In genomic region chr19:6855225-6856031, GRCm38 (mm10) we compare ENCODE assay signal across 9 mouse cellular contexts. TPM values are rescaled to one million over a fixed set of nuclear protein-coding genes. Genes with fewer than 3 reads are reported as not detected.
DNase-seq lines count a peak whose midpoint lies in the region; ATAC-seq and TF ChIP-seq lines count a peak whose summit lies in the region.
"Had no signal": no experiment of that assay in that cellular context is flagged by ENCODE, and none has a peak within 500 bp of the region (broad histone marks: within the 10 kb centered on the region; RNA-seq: fewer than 3 reads in every experiment).

No protein-coding gene starts in this region.

- no peak for TF ChIP-seq RAD21 in CH12.LX (IDR thresholded peaks at IDR 0.05; ENCODE audit: low read depth, low read length)

- H3K79me2 ChIP-seq in CH12.LX (replicated peaks; ENCODE audit: control insufficient read depth, extremely low read depth, insufficient read depth, poor library complexity, severe bottlenecking), result peaks cover 23% of the 10 kb centered on the region

- no peaks in the 10 kb centered on the region for H3K27me3 ChIP-seq in CH12.LX (replicated peaks)
- peaks cover 28% of the 10 kb centered on the region for H3K27me3 ChIP-seq in forebrain, embryonic 13.5 days
- no peaks in the 10 kb centered on the region; the same call in 1 of the 2 replicates for H3K27me3 ChIP-seq in hindbrain, embryonic 16.5 days (replicated peaks; ENCODE audit: control insufficient read depth, insufficient read depth, low read length)
- H3K27me3 ChIP-seq in lung, embryonic 15.5 days, result peaks cover 28% of the 10 kb centered on the region; the same call in 1 of the 2 replicates
- no peaks in the 10 kb centered on the region for H3K27me3 ChIP-seq in stomach, embryonic 16.5 days (ENCODE audit: control insufficient read depth, insufficient read depth, low read length)
- H3K27me3 ChIP-seq: megakaryocyte, embryonic 14.5 days had no signal

- WGBS in forebrain, embryonic 13.5 days, result 7% methylated on average over 38 of the region's 38 CpGs
- 6% methylated on average over 37 of the region's 38 CpGs for WGBS in hindbrain, embryonic 16.5 days
- WGBS in lung, embryonic 15.5 days, result 9% methylated on average over 38 of the region's 38 CpGs
- 10% methylated on average over 38 of the region's 38 CpGs for WGBS in stomach, embryonic 16.5 days

- no peak for TF ChIP-seq CTCF in CH12.LX (conservative IDR thresholded peaks at IDR 0.05 in 1 of 2, IDR thresholded peaks at IDR 0.05 in 1 of 2; ENCODE audit: low read depth in 2 of 2, low read length in 2 of 2)
- TF ChIP-seq CTCF in brain, embryonic 14.5 days (IDR thresholded peaks at IDR 0.05; ENCODE audit: borderline replicate concordance, extremely low read depth, insufficient read depth, insufficient read length), result no peak

- H3K4me3 ChIP-seq in CH12.LX (replicated peaks in 1 of 3; ENCODE audit: low read depth in 2 of 3, low read length in 2 of 3, poor library complexity in 1 of 3), result peak overlapping the region; percentile 53 to 85 (median 65)
- H3K4me3 ChIP-seq in forebrain, embryonic 13.5 days, result peak overlapping the region; percentile 19; the same call in 1 of the 2 replicates
- H3K4me3 ChIP-seq in hindbrain, embryonic 16.5 days (ENCODE audit: low read length), result peak overlapping the region; percentile 9; the same call in 1 of the 2 replicates
- H3K4me3 ChIP-seq in lung, embryonic 15.5 days, result peak overlapping the region; percentile 21
- peak overlapping the region; percentile 28 for H3K4me3 ChIP-seq in stomach, embryonic 16.5 days (replicated peaks; ENCODE audit: low read length)

- dilution Hi-C loops in CH12.LX (cut with MboI; ENCODE audit: extremely low pct_ligation_motif_present, extremely low pct_unique_long_range_greater_than_20kb, low sequenced_read_pairs), result no loop called here

- no peaks in the 10 kb centered on the region for H3K9me3 ChIP-seq in CH12.LX (replicated peaks; ENCODE audit: low read length)
- no peaks in the 10 kb centered on the region for H3K9me3 ChIP-seq in forebrain, embryonic 13.5 days (replicated peaks)
- no peaks in the 10 kb centered on the region for H3K9me3 ChIP-seq in hindbrain, embryonic 16.5 days (ENCODE audit: control insufficient read depth, low read length)
- no peaks in the 10 kb centered on the region for H3K9me3 ChIP-seq in lung, embryonic 15.5 days
- no peaks in the 10 kb centered on the region for H3K9me3 ChIP-seq in stomach, embryonic 16.5 days (replicated peaks; ENCODE audit: control insufficient read depth, low read length)
- H3K9me3 ChIP-seq: megakaryocyte, embryonic 14.5 days had no signal

- DNase-seq in CH12.LX (ENCODE audit: extremely low read depth), result peak; percentile 84
- DNase-seq in brain, embryonic 14.5 days (ENCODE audit: low read depth), result peak; percentile 66
- DNase-seq in layer of hippocampus, adult 8-10 months (ENCODE audit: low spot score in 2 of 2), result no peak
- no peak for DNase-seq in left cerebral cortex, postnatal 14 days (ENCODE audit: low spot score in 2 of 2)

- no peak for TF ChIP-seq EP300 in CH12.LX (IDR thresholded peaks at IDR 0.05; ENCODE audit: low read length)

- peaks cover 21 to 44% of the 10 kb centered on the region in 2 experiments for H3K4me1 ChIP-seq in CH12.LX (ENCODE audit: control insufficient read depth in 1 of 2, insufficient read depth in 2 of 2)
- H3K4me1 ChIP-seq in forebrain, embryonic 13.5 days, result peaks cover 17% of the 10 kb centered on the region
- peaks cover 11% of the 10 kb centered on the region; the same call in 1 of the 2 replicates for H3K4me1 ChIP-seq in hindbrain, embryonic 16.5 days (ENCODE audit: control insufficient read depth, insufficient read depth, low read depth, low read length)
- H3K4me1 ChIP-seq in lung, embryonic 15.5 days, result peaks cover 10% of the 10 kb centered on the region
- H3K4me1 ChIP-seq in stomach, embryonic 16.5 days (ENCODE audit: control insufficient read depth, insufficient read depth, low read length), result peaks cover 6% of the 10 kb centered on the region

- peaks cover 55 to 61% of the 10 kb centered on the region in 2 experiments for H3K36me3 ChIP-seq in CH12.LX (replicated peaks in 1 of 2; ENCODE audit: control insufficient read depth in 1 of 2, insufficient read depth in 1 of 2, low read length in 1 of 2)
- no peaks in the 10 kb centered on the region for H3K36me3 ChIP-seq in forebrain, embryonic 13.5 days (ENCODE audit: poor library complexity, severe bottlenecking)
- H3K36me3 ChIP-seq in hindbrain, embryonic 16.5 days (ENCODE audit: control insufficient read depth, insufficient read depth, low read length), result no peaks in the 10 kb centered on the region
- H3K36me3 ChIP-seq in lung, embryonic 15.5 days, result no peaks in the 10 kb centered on the region
- H3K36me3 ChIP-seq in stomach, embryonic 16.5 days (ENCODE audit: control insufficient read depth, insufficient read depth, low read length), result no peaks in the 10 kb centered on the region

- peak; percentile 18; the same call in 1 of the 2 replicates for TF ChIP-seq POLR2A in CH12.LX (IDR thresholded peaks at IDR 0.05; ENCODE audit: low read depth, low read length)
- TF ChIP-seq POLR2A in brain, embryonic 14.5 days (IDR thresholded peaks at IDR 0.05; ENCODE audit: borderline replicate concordance, extremely low read depth, insufficient read depth, insufficient read length, poor library complexity, severe bottlenecking), result no peak

- in situ Hi-C loops in CH12.LX (cut with MboI; ENCODE audit: low pct_ligation_motif_present, low pct_unique_long_range_greater_than_20kb, low sequenced_read_pairs), result no loop called here

- intact Hi-C loops in left cerebral cortex, postnatal 14 days (cut with DNase I), result loop anchor here (5.0 kb wide), 2 partner anchors 52 to 363 kb away; partner anchors contain the start of gene Trmt112

- ATAC-seq in forebrain, embryonic 13.5 days, result peak; percentile 58; the same call in 1 of the 2 replicates
- peak; percentile 66 for ATAC-seq in hindbrain, embryonic 16.5 days
- ATAC-seq in lung, embryonic 15.5 days (ENCODE audit: borderline replicate concordance, extremely low read depth, low FRiP score, low TSS enrichment), result peak; percentile 31; the same call in 1 of the 2 replicates
- peak; percentile 52 for ATAC-seq in stomach, embryonic 16.5 days (ENCODE audit: insufficient read depth, low FRiP score)

- H3K9ac ChIP-seq in CH12.LX (ENCODE audit: insufficient read depth, low read depth), result peak overlapping the region; percentile 55; the same call in 1 of the 2 replicates
- H3K9ac ChIP-seq in forebrain, embryonic 13.5 days, result no peak overlapping the region; the same call in 1 of the 2 replicates
- peak overlapping the region; percentile 13; the same call in 1 of the 2 replicates for H3K9ac ChIP-seq in hindbrain, embryonic 16.5 days (ENCODE audit: low read depth, low read length)
- H3K9ac ChIP-seq in lung, embryonic 15.5 days, result no peak overlapping the region
- peak overlapping the region; percentile 57 for H3K9ac ChIP-seq in stomach, embryonic 16.5 days (ENCODE audit: low read length)

- peak overlapping the region; percentile 35; the same call in 1 of the 2 replicates for H3K4me2 ChIP-seq in CH12.LX (ENCODE audit: insufficient read depth, low read depth, poor library complexity, severe bottlenecking)
- H3K4me2 ChIP-seq in forebrain, embryonic 13.5 days, result peak overlapping the region; percentile 48
- H3K4me2 ChIP-seq in hindbrain, embryonic 16.5 days (ENCODE audit: low read length), result peak overlapping the region; percentile 46
- H3K4me2 ChIP-seq in lung, embryonic 15.5 days, result peak overlapping the region; percentile 51
- H3K4me2 ChIP-seq in stomach, embryonic 16.5 days (ENCODE audit: low read depth, low read length), result peak overlapping the region; percentile 47

- peak overlapping the region; percentile 95 for H3K27ac ChIP-seq in CH12.LX (ENCODE audit: insufficient read depth, low read depth)
- H3K27ac ChIP-seq in forebrain, embryonic 13.5 days, result no peak overlapping the region
- no peak overlapping the region for H3K27ac ChIP-seq in hindbrain, embryonic 16.5 days (ENCODE audit: low read depth, low read length)
- no peak overlapping the region for H3K27ac ChIP-seq in lung, embryonic 15.5 days
- H3K27ac ChIP-seq in stomach, embryonic 16.5 days (ENCODE audit: low read length), result no peak overlapping the region

RNA-seq across cellular contexts. Expression of gene Ccdc88b, which starts 2.6 kb away (rescaled TPM):
- 57.0 and 76.4 TPM in 2 replicates for total RNA-seq in CH12.LX (2012; rRNA removed)
- total RNA-seq in CH12.LX (2014; rRNA removed), result 19.3 and 20.5 TPM in 2 replicates
- polyA plus RNA-seq in CH12.LX (2012; ENCODE audit: insufficient read length, low read depth), result 53.0 and 56.4 TPM in 2 replicates
- 0.48 and 0.83 TPM in 2 replicates for polyA plus RNA-seq in brain, embryonic 14.5 days (2012; rRNA removed)
- 0.19 and 0.71 TPM in 2 replicates for polyA plus RNA-seq in forebrain, embryonic 13.5 days (2015; fragmentation: Nextera tagmentation; extraction: Ambion mirVana)
- 0.80 and 0.85 TPM in 2 replicates for polyA plus RNA-seq in hindbrain, embryonic 16.5 days (2015; fragmentation: Nextera tagmentation; extraction: Ambion mirVana)
- 1.3 and 1.7 TPM in 2 replicates for polyA plus RNA-seq in lung, embryonic 15.5 days (2015; fragmentation: Nextera tagmentation; extraction: Ambion mirVana)
- polyA plus RNA-seq in stomach, embryonic 16.5 days (2015; fragmentation: Nextera tagmentation; extraction: Ambion mirVana), result 1.1 and 1.3 TPM in 2 replicates
- total RNA-seq in layer of hippocampus, adult 8-10 months (2022), result 10 to 100 TPM in 3 of 4 experiments, 1 to 10 TPM in 1; 7.5 to 17.4 (median 12.6) TPM
- 1 to 10 TPM; 2.6 to 3.4 TPM for total RNA-seq in left cerebral cortex, postnatal 14 days (2021)

RNA-seq across cellular contexts. Expression of gene Rps6ka4, which starts 15.0 kb away (rescaled TPM):
- total RNA-seq in CH12.LX (2012; rRNA removed), result 7.8 and 9.8 TPM in 2 replicates
- 6.5 and 6.6 TPM in 2 replicates for total RNA-seq in CH12.LX (2014; rRNA removed)
- polyA plus RNA-seq in CH12.LX (2012; ENCODE audit: insufficient read length, low read depth), result 14.0 and 18.3 TPM in 2 replicates
- polyA plus RNA-seq in brain, embryonic 14.5 days (2012; rRNA removed), result 6.0 and 7.3 TPM in 2 replicates
- polyA plus RNA-seq in forebrain, embryonic 13.5 days (2015; fragmentation: Nextera tagmentation; extraction: Ambion mirVana), result 4.0 and 4.2 TPM in 2 replicates
- polyA plus RNA-seq in hindbrain, embryonic 16.5 days (2015; fragmentation: Nextera tagmentation; extraction: Ambion mirVana), result 17.3 and 17.4 TPM in 2 replicates
- polyA plus RNA-seq in lung, embryonic 15.5 days (2015; fragmentation: Nextera tagmentation; extraction: Ambion mirVana), result 33.4 and 36.1 TPM in 2 replicates
- polyA plus RNA-seq in stomach, embryonic 16.5 days (2015; fragmentation: Nextera tagmentation; extraction: Ambion mirVana), result 35.5 and 39.6 TPM in 2 replicates
- 10 to 100 TPM; 33.7 to 42.9 (median 37.6) TPM for total RNA-seq in layer of hippocampus, adult 8-10 months (2022)
- 10 to 100 TPM; 30.4 to 32.8 TPM for total RNA-seq in left cerebral cortex, postnatal 14 days (2021)

RNA-seq across cellular contexts. Expression of gene Trmt112, which starts 54.1 kb away (rescaled TPM):
- total RNA-seq in CH12.LX (2012; rRNA removed) (191 and 198 TPM in 2 replicates), CH12.LX (2014; rRNA removed) (89.5 and 97.9 TPM in 2 replicates)
- polyA plus RNA-seq in CH12.LX (2012; ENCODE audit: insufficient read length, low read depth), result 158 and 212 TPM in 2 replicates
- polyA plus RNA-seq in brain, embryonic 14.5 days (2012; rRNA removed), result 117 and 158 TPM in 2 replicates
- 141 and 167 TPM in 2 replicates for polyA plus RNA-seq in forebrain, embryonic 13.5 days (2015; fragmentation: Nextera tagmentation; extraction: Ambion mirVana)
- 93.9 and 101 TPM in 2 replicates for polyA plus RNA-seq in hindbrain, embryonic 16.5 days (2015; fragmentation: Nextera tagmentation; extraction: Ambion mirVana)
- polyA plus RNA-seq in lung, embryonic 15.5 days (2015; fragmentation: Nextera tagmentation; extraction: Ambion mirVana), result 137 and 153 TPM in 2 replicates
- polyA plus RNA-seq in stomach, embryonic 16.5 days (2015; fragmentation: Nextera tagmentation; extraction: Ambion mirVana), result 111 and 122 TPM in 2 replicates
- total RNA-seq in layer of hippocampus, adult 8-10 months (2022), result 10 to 100 TPM; 40.3 to 53.0 (median 45.6) TPM
- total RNA-seq in left cerebral cortex, postnatal 14 days (2021), result 10 to 100 TPM; 34.4 to 36.5 TPM

RNA-seq across cellular contexts. Expression of gene Prdx5, which starts 54.5 kb away (rescaled TPM):
- 72.6 and 74.8 TPM in 2 replicates for total RNA-seq in CH12.LX (2012; rRNA removed)
- total RNA-seq in CH12.LX (2014; rRNA removed), result 77.2 and 83.5 TPM in 2 replicates
- 137 TPM in 2 replicates for polyA plus RNA-seq in CH12.LX (2012; ENCODE audit: insufficient read length, low read depth)
- polyA plus RNA-seq in brain, embryonic 14.5 days (2012; rRNA removed), result 169 and 176 TPM in 2 replicates
- polyA plus RNA-seq in forebrain, embryonic 13.5 days (2015; fragmentation: Nextera tagmentation; extraction: Ambion mirVana), result 186 and 201 TPM in 2 replicates
- polyA plus RNA-seq in hindbrain, embryonic 16.5 days (2015; fragmentation: Nextera tagmentation; extraction: Ambion mirVana), result 408 and 532 TPM in 2 replicates
- 245 and 260 TPM in 2 replicates for polyA plus RNA-seq in lung, embryonic 15.5 days (2015; fragmentation: Nextera tagmentation; extraction: Ambion mirVana)
- 291 and 307 TPM in 2 replicates for polyA plus RNA-seq in stomach, embryonic 16.5 days (2015; fragmentation: Nextera tagmentation; extraction: Ambion mirVana)
- 100 to 1,000 TPM; 279 to 406 (median 342) TPM for total RNA-seq in layer of hippocampus, adult 8-10 months (2022)
- total RNA-seq in left cerebral cortex, postnatal 14 days (2021), result 100 to 1,000 TPM; 354 to 355 TPM

Comparison
In these comparisons a context has a peak if more than half of its experiments do, and no peak if none do; other contexts are left out.
1. DNase-seq: peak in CH12.LX (single experiment) and brain, embryonic 14.5 days (single experiment); none in layer of hippocampus, adult 8-10 months (0 of 2) and left cerebral cortex, postnatal 14 days (0 of 2).
2. H3K4me3 ChIP-seq: peak in every context shown above with its lines; median percentile 65 in CH12.LX; 28 in stomach, embryonic 16.5 days; 21 in lung, embryonic 15.5 days; 19 in forebrain, embryonic 13.5 days; 9 in hindbrain, embryonic 16.5 days.
3. H3K9ac ChIP-seq: peak in CH12.LX (single experiment), hindbrain, embryonic 16.5 days (single experiment) and stomach, embryonic 16.5 days (single experiment); none in forebrain, embryonic 13.5 days (single experiment) and lung, embryonic 15.5 days (single experiment).
4. RNA of gene Ccdc88b, which starts 2.6 kb away (polyA plus RNA-seq): 53.0 to 56.4 TPM in CH12.LX; 1.3 to 1.7 TPM in lung, embryonic 15.5 days, 1.1 to 1.3 TPM in stomach, embryonic 16.5 days, 0.80 to 0.85 TPM in hindbrain, embryonic 16.5 days, 0.48 to 0.83 TPM in brain, embryonic 14.5 days and 0.19 to 0.71 TPM in forebrain, embryonic 13.5 days; every median in the first group is over 10 times any median in the second.
5. Peak in every context shown above with its lines, with median percentiles within 50 percentile points of each other: H3K4me2 ChIP-seq and ATAC-seq.